Mouse (Mus musculus) liver, embryonic 14.5 days (tissue): ENCODE measurements around the gene Timp2. TPM values are rescaled to one million over a fixed set of nuclear protein-coding genes. Genes with fewer than 3 reads are reported as not detected.
"Not testable (repeated sequence)": the region's sequence is repeated elsewhere in the genome, so short reads cannot be mapped to it uniquely, and the experiment has no call there.

ENCODE experiments used
- ATAC-seq: fragments of 200-750 bp; cut with Nextera tagmentation; 2 replicates; pipeline ENCODE4 v1.8.0; 2017; ENCODE audit warnings: moderate number of reproducible peaks, mild to moderate bottlenecking, moderate library complexity; ENCODE audit not compliant: insufficient read depth
- DNase-seq, 3 experiments: peaks; one replicate each; pipeline ENCODE4 v3.0.0-alpha.2; 2012 to 2013; ENCODE audit warnings: low read depth in 3 of 3, low spot score in 3 of 3
- H3K27ac ChIP-seq: fragments of 300-500 bp; sonication (generic); 2 replicates; pipeline ENCODE4 v1.5.1; 2014; ENCODE audit warnings: moderate library complexity, mild to moderate bottlenecking, control low read depth, inconsistent platforms
- H3K27me3 ChIP-seq: fragments of 300-500 bp; sonication (generic); 2 replicates; pipeline ENCODE4 v1.6.1; 2014; ENCODE audit warnings: mild to moderate bottlenecking, low read length, moderate library complexity; ENCODE audit not compliant: control insufficient read depth, insufficient read depth
- H3K36me3 ChIP-seq: fragments of 300-500 bp; sonication (generic); replicated peaks from 2 replicates; pipeline ENCODE4 v1.6.1; 2014; ENCODE audit warnings: low read depth; ENCODE audit not compliant: control insufficient read depth, insufficient read depth
- H3K4me1 ChIP-seq, 2 experiments: fragments of 200-500 bp in 1 of 2; fragments of 300-500 bp in 1 of 2; sonication (generic) in 1 of 2; replicated peaks; 2 replicates each; pipeline ENCODE4 v1.6.1; 2012 to 2014; ENCODE audit warnings: antibody characterized with exemption in 1 of 2, inconsistent platforms in 1 of 2, low read length in 1 of 2; ENCODE audit not compliant: control insufficient read depth in 2 of 2, insufficient read depth in 2 of 2
- H3K4me2 ChIP-seq: fragments of 300-500 bp; sonication (generic); 2 replicates; pipeline ENCODE4 v1.6.1; 2014; ENCODE audit warnings: low read depth, mild to moderate bottlenecking, control low read depth, moderate library complexity
- H3K4me3 ChIP-seq, 2 experiments: fragments of 200-500 bp in 1 of 2; fragments of 300-500 bp in 1 of 2; sonication (generic) in 1 of 2; 2 replicates each; pipeline ENCODE4 v1.5.1; 2012 to 2014; ENCODE audit warnings: low read depth in 2 of 2, low read length in 2 of 2, mild to moderate bottlenecking in 2 of 2, control low read depth in 1 of 2, inconsistent platforms in 1 of 2, moderate library complexity in 1 of 2; ENCODE audit not compliant: insufficient read depth in 1 of 2
- H3K9ac ChIP-seq: fragments of 300-500 bp; sonication (generic); replicated peaks from 2 replicates; pipeline ENCODE4 v1.6.1; 2014; ENCODE audit warnings: mild to moderate bottlenecking, control low read depth, moderate library complexity
- H3K9me3 ChIP-seq: fragments of 300-500 bp; sonication (generic); 2 replicates; pipeline ENCODE4 v1.6.1; 2016; ENCODE audit warnings: low read length, mixed read lengths; ENCODE audit not compliant: control insufficient read depth
- CTCF ChIP-seq: IDR thresholded peaks from 2 replicates; pipeline ENCODE4 v1.5.1; 2016; ENCODE audit warnings: antibody characterized with exemption, low read depth, control low read depth
- EP300 ChIP-seq: IDR thresholded peaks from 2 replicates; pipeline ENCODE4 v1.6.1; 2016; ENCODE audit warnings: antibody characterized with exemption, low read depth
- WGBS: fragments of 180-500 bp; shearing (Covaris S2); extraction: QIAGEN DNeasy Blood & Tissue Kit; methylation state at CpG from one replicate; pipeline ENCODE4 v1.1.7; 2014; ENCODE audit not compliant: insufficient replicate concordance; 5-methylcytosine and 5-hydroxymethylcytosine counted together
- polyA plus RNA-seq, 2 experiments: library from polyadenylated mRNA; depleted of rRNA in 1 of 2; stranded (reverse) in 1 of 2; unstranded in 1 of 2; fragments of >200 nt; fragmentation: Nextera tagmentation in 1 of 2; extraction: Ambion mirVana in 1 of 2; gene quantifications; 2 replicates each; pipeline versions ENCODE4 v1.2.1 to v1.2.3; 2012 to 2014

Timp2 gene
- polyA plus RNA-seq, 2 experiments = 3.2 to 4.6 TPM

- Histone ChIP-seq H3K27ac (no peak overlapping the region), H3K9me3 (no peaks in the 10 kb centered on the region), H3K27me3 (no peaks in the 10 kb centered on the region), H3K4me1 (no peaks in the 10 kb centered on the region), H3K4me3 (no peak overlapping the region), H3K36me3 (no peaks in the 10 kb centered on the region; the same call in 1 of the 2 replicates), H3K4me2 (no peak overlapping the region), H3K9ac (no peak overlapping the region)
- ATAC-seq (no peak), DNase-seq (no peak)
- TF ChIP-seq EP300 (no peak), CTCF (no peak)
- WGBS = 44% methylated on average over 5 of the region's 5 CpGs
These were observed 38.5 kb upstream of the Timp2 start for GRCm38 (mm10) chr11:118393991-118394390.

GRCm38 (mm10) chr11:118387816-118388215, 32.3 kb upstream of the Timp2 start:
- not testable (repeated sequence) for ATAC-seq, H3K36me3 ChIP-seq, H3K4me1 ChIP-seq, H3K27ac ChIP-seq, DNase-seq, H3K4me3 ChIP-seq, H3K4me2 ChIP-seq, H3K9ac ChIP-seq, H3K9me3 ChIP-seq, H3K27me3 ChIP-seq
- WGBS = 82% methylated on average over 13 of the region's 13 CpGs

- Histone ChIP-seq H3K4me2 (no peak overlapping the region), H3K9me3 (no peaks in the 10 kb centered on the region), H3K36me3 (no peaks in the 10 kb centered on the region), H3K4me1 (no peaks in the 10 kb centered on the region), H3K27me3 (no peaks in the 10 kb centered on the region), H3K27ac (no peak overlapping the region), H3K9ac (no peak overlapping the region), H3K4me3 (no peak overlapping the region)
- 30% methylated on average over 11 of the region's 11 CpGs for WGBS
- ATAC-seq = no peak
- peak in 2 of 3 experiments; percentile 19 to 24 for DNase-seq
- TF ChIP-seq EP300 = no peak
- TF ChIP-seq CTCF = peak; percentile 81
These were observed 23.9 kb upstream of the Timp2 start for GRCm38 (mm10) chr11:118379251-118380009.

- Histone ChIP-seq H3K27ac (no peak overlapping the region), H3K9ac (no peak overlapping the region), H3K4me2 (no peak overlapping the region), H3K9me3 (no peaks in the 10 kb centered on the region), H3K4me1 (no peaks in the 10 kb centered on the region), H3K27me3 (no peaks in the 10 kb centered on the region), H3K4me3 (no peak overlapping the region), H3K36me3 (no peaks in the 10 kb centered on the region)
- WGBS = 61% methylated on average over 6 of the region's 6 CpGs
- DNase-seq (no peak), ATAC-seq (no peak)
- TF ChIP-seq EP300 (no peak), CTCF (no peak)
These were observed 23.1 kb upstream of the Timp2 start for GRCm38 (mm10) chr11:118378656-118379055.

GRCm38 (mm10) chr11:118376323-118376722, 20.8 kb upstream of the Timp2 start:
- H3K36me3 ChIP-seq, ATAC-seq, H3K4me2 ChIP-seq, H3K4me1 ChIP-seq, DNase-seq, H3K9ac ChIP-seq, H3K27me3 ChIP-seq, H3K4me3 ChIP-seq, H3K9me3 ChIP-seq, H3K27ac ChIP-seq: not testable (repeated sequence)
